Mouse (Mus musculus) limb, embryonic 11.5 days (tissue): ENCODE results near the gene Zfp160. TPM values are rescaled to one million over a fixed set of nuclear protein-coding genes. Genes with fewer than 3 reads are reported as not detected.
A peak's percentile ranks its signal among the peaks of the same experiment; 100 is the strongest.
"Not testable (repeated sequence)": the region's sequence is repeated elsewhere in the genome, so short reads cannot be mapped to it uniquely, and the experiment has no call there.

Experiments
- ATAC-seq: fragments of 200-750 bp; cut with Nextera tagmentation; 2 replicates; pipeline ENCODE4 v1.8.0; 2017; ENCODE audit warnings: low read depth; ENCODE audit not compliant: insufficient number of reproducible peaks, low FRiP score, low TSS enrichment
- DNase-seq: peaks from one replicate; pipeline ENCODE4 v3.0.0-alpha.2; 2015; ENCODE audit warnings: low spot score
- H3K27ac ChIP-seq: fragments of 300-500 bp; sonication (generic); replicated peaks from 2 replicates; pipeline ENCODE4 v1.5.1; 2014; ENCODE audit warnings: low read depth, mild to moderate bottlenecking, low read length
- H3K27me3 ChIP-seq: fragments of 300-500 bp; sonication (generic); 2 replicates; pipeline ENCODE4 v1.6.1; 2014; ENCODE audit warnings: mild to moderate bottlenecking, low read length, mixed read lengths; ENCODE audit not compliant: control insufficient read depth, insufficient read depth
- H3K36me3 ChIP-seq: fragments of 300-500 bp; sonication (generic); 2 replicates; pipeline ENCODE4 v1.6.1; 2014; ENCODE audit warnings: mild to moderate bottlenecking, low read length, moderate library complexity, mixed read lengths; ENCODE audit not compliant: control insufficient read depth, insufficient read depth
- H3K4me1 ChIP-seq: fragments of 300-500 bp; sonication (generic); 2 replicates; pipeline ENCODE4 v1.6.1; 2014; ENCODE audit warnings: low read length, mixed read lengths; ENCODE audit not compliant: control insufficient read depth, insufficient read depth
- H3K4me2 ChIP-seq: fragments of 300-500 bp; sonication (generic); 2 replicates; pipeline ENCODE4 v1.6.1; 2014; ENCODE audit warnings: low read depth, mild to moderate bottlenecking, moderate library complexity; ENCODE audit not compliant: severe bottlenecking
- H3K4me3 ChIP-seq: fragments of 300-500 bp; sonication (generic); 2 replicates; pipeline ENCODE4 v1.5.1; 2014; ENCODE audit warnings: low read depth, low read length
- H3K9ac ChIP-seq: fragments of 300-500 bp; sonication (generic); 2 replicates; pipeline ENCODE4 v1.6.1; 2014; ENCODE audit warnings: mild to moderate bottlenecking, low read length
- H3K9me3 ChIP-seq: fragments of 300-500 bp; sonication (generic); 2 replicates; pipeline ENCODE4 v1.6.1; 2016; ENCODE audit warnings: low read length; ENCODE audit not compliant: control insufficient read depth
- WGBS: fragments of 180-500 bp; shearing (Covaris S2); extraction: QIAGEN DNeasy Blood & Tissue Kit; methylation state at CpG from one replicate; pipeline ENCODE4 v1.1.7; 2014; 5-methylcytosine and 5-hydroxymethylcytosine counted together
- polyA plus RNA-seq: library from polyadenylated mRNA; unstranded; fragments of >200 nt; fragmentation: Nextera tagmentation; extraction: Ambion mirVana; gene quantifications from 2 replicates; pipeline ENCODE4 v1.2.1, GENCODE M21; 2014

Zfp160 gene
- polyA plus RNA-seq, 1 experiment from 2014 or later = 20.2 TPM

DNA sequence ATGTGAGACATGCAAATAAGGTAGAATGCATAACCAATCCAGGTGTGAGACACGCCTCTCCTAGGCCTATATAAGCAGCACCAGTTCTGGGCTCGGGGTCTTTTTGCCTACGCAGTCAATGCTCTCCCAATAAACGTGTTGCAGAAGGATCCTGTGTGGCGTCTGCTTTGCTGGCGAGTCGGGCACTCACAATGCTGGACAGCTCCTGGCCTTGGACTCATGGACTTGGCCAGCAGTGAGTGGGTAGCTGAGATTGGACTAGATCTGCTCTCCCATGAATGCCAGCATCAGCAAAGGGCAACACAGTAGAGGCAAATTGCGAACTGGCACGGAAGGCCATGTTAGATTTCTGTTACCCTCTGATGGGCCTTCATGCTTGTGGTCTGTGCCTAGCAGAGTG, 39.3 kb downstream of the Zfp160 start:
- ATAC-seq, DNase-seq, H3K9ac ChIP-seq, H3K4me2 ChIP-seq, H3K4me1 ChIP-seq, H3K4me3 ChIP-seq, H3K9me3 ChIP-seq, H3K27ac ChIP-seq, H3K36me3 ChIP-seq, H3K27me3 ChIP-seq: not testable (repeated sequence)
- WGBS = 91% methylated on average over 9 of the region's 9 CpGs

DNA sequence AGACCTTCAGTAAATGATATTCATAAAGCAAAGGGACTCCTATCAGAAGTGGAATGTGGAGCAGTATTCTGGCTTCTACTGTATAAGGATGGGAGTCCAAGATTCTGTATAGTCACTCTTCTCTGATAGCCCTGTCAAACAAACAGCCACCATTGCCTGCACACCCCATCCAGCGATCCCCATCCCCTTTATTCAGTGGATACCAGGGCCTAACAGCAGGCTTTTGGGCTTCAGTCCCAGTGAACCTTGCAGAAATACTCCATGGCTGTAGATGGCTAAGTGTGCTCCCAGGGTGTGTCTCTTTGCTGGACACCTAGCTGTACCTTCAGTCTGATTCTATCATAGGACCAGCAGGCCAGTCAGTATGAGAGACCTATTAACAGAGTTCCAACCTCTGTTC, 42.2 kb downstream of the Zfp160 start:
- Histone ChIP-seq H3K4me3 (no peak overlapping the region), H3K27ac (no peak overlapping the region), H3K9me3 (no peaks in the 10 kb centered on the region), H3K4me1 (no peaks in the 10 kb centered on the region), H3K27me3 (no peaks in the 10 kb centered on the region), H3K36me3 (no peaks in the 10 kb centered on the region), H3K9ac (no peak overlapping the region), H3K4me2 (no peak overlapping the region)
- WGBS = 84% methylated on average over 1 of the region's 1 CpGs
- ATAC-seq (no peak), DNase-seq (no peak)

- not testable (repeated sequence) for H3K9me3 ChIP-seq, DNase-seq, H3K4me1 ChIP-seq, H3K27ac ChIP-seq, H3K9ac ChIP-seq, H3K4me3 ChIP-seq, ATAC-seq, H3K27me3 ChIP-seq, H3K4me2 ChIP-seq, H3K36me3 ChIP-seq
- WGBS = no CpG with 5 or more reads among the region's 3 CpGs
These were observed 42.6 kb downstream of the Zfp160 start for GRCm38 (mm10) chr17:21051341-21051740.

DNA sequence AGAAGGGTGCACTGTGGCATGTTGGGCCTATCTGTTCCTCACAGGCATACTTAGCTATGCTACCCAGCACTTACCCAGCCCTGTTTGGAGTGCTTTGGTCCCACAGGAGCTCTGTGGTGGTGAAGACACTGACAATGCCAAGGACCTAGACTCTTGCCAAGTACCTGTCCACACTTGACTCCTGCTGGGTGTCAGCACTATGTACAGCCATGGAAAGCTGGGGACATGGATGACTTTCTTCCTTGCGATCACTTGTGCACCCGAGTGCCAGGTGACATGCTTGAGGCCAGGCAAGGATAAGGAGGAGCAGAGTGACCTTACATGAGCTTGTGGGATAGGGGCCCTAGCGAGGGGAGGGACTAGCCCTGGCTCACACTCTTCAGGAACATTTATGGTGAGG, 43.2 kb downstream of the Zfp160 start:
- H3K27ac ChIP-seq, DNase-seq, H3K9me3 ChIP-seq, H3K27me3 ChIP-seq, H3K4me2 ChIP-seq, ATAC-seq, H3K4me1 ChIP-seq, H3K36me3 ChIP-seq, H3K9ac ChIP-seq, H3K4me3 ChIP-seq: not testable (repeated sequence)
- WGBS = 85% methylated on average over 3 of the region's 3 CpGs

DNA sequence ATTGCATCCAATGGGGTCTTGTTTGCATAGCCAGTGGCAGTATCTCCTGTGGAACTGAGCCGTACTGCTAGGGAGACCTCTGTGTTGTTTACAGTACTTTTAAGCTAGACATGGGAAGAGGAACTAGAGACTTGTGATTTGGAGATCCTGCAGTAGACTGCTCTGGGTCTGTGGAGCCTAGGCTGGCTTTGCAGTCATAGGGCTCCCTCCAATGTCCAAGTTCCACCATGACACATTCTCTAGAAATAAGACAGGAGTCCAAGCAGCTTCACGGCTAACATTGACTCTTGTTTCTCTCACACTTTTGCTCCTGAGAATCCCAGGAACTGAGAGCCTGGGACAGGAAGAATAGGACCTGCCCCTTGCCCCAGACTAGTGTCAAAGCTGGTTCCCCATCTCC, 44.6 kb downstream of the Zfp160 start:
- H3K4me2 ChIP-seq = no peak overlapping the region
- H3K36me3 ChIP-seq = no peaks in the 10 kb centered on the region
- H3K4me3 ChIP-seq = no peak overlapping the region
- ATAC-seq = no peak
- peak; percentile 0 for DNase-seq
- WGBS = 88% methylated on average over 2 of the region's 2 CpGs
- no peak overlapping the region for H3K27ac ChIP-seq
- H3K4me1 ChIP-seq = no peaks in the 10 kb centered on the region
- no peaks in the 10 kb centered on the region for H3K9me3 ChIP-seq
- no peak overlapping the region for H3K9ac ChIP-seq
- H3K27me3 ChIP-seq = no peaks in the 10 kb centered on the region

DNA sequence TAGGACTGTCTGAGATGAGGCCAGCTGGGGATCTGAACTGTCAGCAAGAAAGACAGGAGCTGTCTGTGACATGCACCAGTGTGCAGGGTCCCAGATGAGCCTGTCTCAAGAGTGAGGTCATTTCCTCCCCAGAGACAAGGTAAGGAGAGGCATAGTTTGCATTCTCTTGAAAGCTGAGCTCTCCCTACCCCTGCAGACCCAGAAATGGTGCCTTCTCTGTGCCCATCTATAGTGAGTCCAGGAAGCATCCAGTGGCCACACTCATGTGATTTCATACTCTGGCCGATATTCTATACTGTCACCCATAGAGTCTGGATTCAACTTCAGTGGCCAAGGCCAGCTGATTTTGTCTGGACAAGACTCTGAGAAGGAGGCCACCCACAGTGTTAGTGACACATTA, 46.4 kb downstream of the Zfp160 start:
- WGBS = 91% methylated on average over 1 of the region's 1 CpGs
- H3K27ac ChIP-seq, H3K36me3 ChIP-seq, H3K9ac ChIP-seq, ATAC-seq, H3K9me3 ChIP-seq, H3K4me1 ChIP-seq, H3K4me2 ChIP-seq, H3K4me3 ChIP-seq, H3K27me3 ChIP-seq: not testable (repeated sequence)
- peak; percentile 0 for DNase-seq

GRCm38 (mm10) chr17:21065501-21065900, 56.8 kb downstream of the Zfp160 start:
- 54% methylated on average over 1 of the region's 1 CpGs for WGBS

GRCm38 (mm10) chr17:21067036-21067435, 58.3 kb downstream of the Zfp160 start:
- H3K9ac ChIP-seq = no peak overlapping the region
- no peaks in the 10 kb centered on the region for H3K27me3 ChIP-seq
- H3K4me3 ChIP-seq = no peak overlapping the region
- H3K4me1 ChIP-seq = no peaks in the 10 kb centered on the region
- no peaks in the 10 kb centered on the region for H3K9me3 ChIP-seq
- no peak overlapping the region for H3K27ac ChIP-seq
- H3K4me2 ChIP-seq = no peak overlapping the region
- ATAC-seq = no peak
- H3K36me3 ChIP-seq = no peaks in the 10 kb centered on the region
- no peak for DNase-seq

More at GRCm38 (mm10) chr17:21065501-21065900, 56.8 kb downstream of the Zfp160 start:
- DNase-seq (peak; percentile 7), ATAC-seq (no peak)
- H3K27ac ChIP-seq = no peak overlapping the region
- H3K4me2 ChIP-seq = no peak overlapping the region
- H3K36me3 ChIP-seq = no peaks in the 10 kb centered on the region
- H3K9ac ChIP-seq = no peak overlapping the region
- no peaks in the 10 kb centered on the region for H3K27me3 ChIP-seq
- H3K4me3 ChIP-seq = no peak overlapping the region
- no peaks in the 10 kb centered on the region for H3K4me1 ChIP-seq
- no peaks in the 10 kb centered on the region for H3K9me3 ChIP-seq

DNA sequence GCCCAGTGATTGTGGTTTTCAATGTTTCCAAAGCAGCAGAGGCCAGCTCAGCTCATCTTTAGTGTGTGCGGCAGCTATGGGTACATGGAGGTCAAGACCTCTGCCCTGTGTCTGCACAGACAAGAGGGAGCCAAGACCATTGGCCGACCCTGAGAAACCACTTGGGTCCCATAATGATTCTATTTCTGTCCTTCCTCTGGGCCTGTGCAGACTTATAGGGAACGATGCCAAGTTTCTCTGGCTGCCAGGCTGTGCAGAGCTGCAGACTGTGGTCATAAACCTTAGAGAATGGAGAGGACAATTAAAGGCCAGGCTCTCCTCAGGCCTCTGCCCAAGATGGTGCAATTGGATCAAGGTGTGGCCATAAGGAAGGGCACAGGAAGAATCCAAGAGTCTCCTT, 60.7 kb downstream of the Zfp160 start:
- H3K4me2 ChIP-seq, H3K4me3 ChIP-seq, H3K4me1 ChIP-seq, DNase-seq, H3K9ac ChIP-seq, H3K36me3 ChIP-seq, ATAC-seq, H3K27ac ChIP-seq, H3K9me3 ChIP-seq, H3K27me3 ChIP-seq: not testable (repeated sequence)
- WGBS = no CpG with 5 or more reads among the region's 3 CpGs
